Mouse (Mus musculus) liver, adult 2 months (tissue): ENCODE measurements around the gene Cdh12. TPM values are rescaled to one million over a fixed set of nuclear protein-coding genes. Genes with fewer than 3 reads are reported as not detected.

ENCODE experiments used
- DNase-seq: peaks from one replicate; pipeline ENCODE4 v3.0.0-alpha.2; 2011; ENCODE audit warnings: low read depth, low spot score; ENCODE audit errors: extremely low read depth
- H3K27ac ChIP-seq: fragments of 200-500 bp; replicated peaks from 2 replicates; pipeline ENCODE4 v1.5.1; 2012; ENCODE audit warnings: low read depth, mild to moderate bottlenecking, control low read depth, inconsistent platforms, low read length; ENCODE audit not compliant: insufficient read depth
- H3K27me3 ChIP-seq: fragments of 200-500 bp; 2 replicates; pipeline ENCODE4 v1.6.1; 2012; ENCODE audit warnings: mild to moderate bottlenecking, moderate library complexity, low read length, inconsistent platforms; ENCODE audit not compliant: control insufficient read depth, insufficient read depth
- H3K36me3 ChIP-seq: fragments of 200-500 bp; 2 replicates; pipeline ENCODE4 v1.6.1; 2012; ENCODE audit warnings: low read length, inconsistent platforms; ENCODE audit not compliant: control insufficient read depth, insufficient read depth
- H3K4me1 ChIP-seq: fragments of 200-500 bp; 2 replicates; pipeline ENCODE4 v1.6.1; 2011; ENCODE audit warnings: low read length; ENCODE audit not compliant: control insufficient read depth, insufficient read depth
- H3K4me3 ChIP-seq: fragments of 200-500 bp; 2 replicates; pipeline ENCODE4 v1.5.1; 2011; ENCODE audit warnings: low read depth, mild to moderate bottlenecking, control low read depth, low read length, moderate library complexity; ENCODE audit not compliant: insufficient read depth
- H3K79me2 ChIP-seq: fragments of 200-500 bp; 2 replicates; pipeline ENCODE4 v1.6.1; 2012; ENCODE audit warnings: inconsistent platforms, mild to moderate bottlenecking, low read length, moderate library complexity; ENCODE audit not compliant: control insufficient read depth, insufficient read depth
- H3K9ac ChIP-seq: fragments of 200-500 bp; 2 replicates; pipeline ENCODE4 v1.6.1; 2012; ENCODE audit warnings: low read depth, mild to moderate bottlenecking, control low read depth, inconsistent platforms, low read length
- CTCF ChIP-seq: fragments of 200-500 bp; IDR thresholded peaks from 2 replicates; pipeline ENCODE4 v1.5.1; 2011; ENCODE audit warnings: low read depth, low read length, control low read depth
- POLR2A ChIP-seq: fragments of 200-500 bp; IDR thresholded peaks from 2 replicates; pipeline ENCODE4 v1.6.1; 2011; ENCODE audit warnings: low read length, control low read depth; ENCODE audit not compliant: insufficient read depth; ENCODE audit errors: extremely low read depth
- WGBS: fragments of 180-500 bp; shearing (Covaris S2); methylation state at CpG from one replicate; pipeline ENCODE4 v1.1.7; 2018; 5-methylcytosine and 5-hydroxymethylcytosine counted together
- polyA plus RNA-seq: library from polyadenylated mRNA; depleted of rRNA; stranded (reverse); fragments of >200 nt; gene quantifications from 2 replicates; pipeline ENCODE4 v1.2.3, GENCODE M21; 2012; rRNA removed
- total RNA-seq: library from RNA; depleted of rRNA; stranded (reverse); fragments of >200 nt; gene quantifications from 2 replicates; pipeline ENCODE4 v1.2.3, GENCODE M21; 2014; rRNA removed

Gene Cdh12
- total and polyA plus RNA-seq, 2 experiments = not detected

GRCm38 (mm10) chr15:21530804-21531203 lies 1081.7 kb downstream of the Cdh12 start:
- 54% methylated on average over 4 of the region's 4 CpGs for WGBS
- H3K4me3 ChIP-seq = no peak overlapping the region
- H3K36me3 ChIP-seq = no peaks in the 10 kb centered on the region
- H3K79me2 ChIP-seq = no peaks in the 10 kb centered on the region
- H3K9ac ChIP-seq = no peak overlapping the region
- no peaks in the 10 kb centered on the region for H3K4me1 ChIP-seq
- no peak overlapping the region for H3K27ac ChIP-seq
- TF ChIP-seq POLR2A (no peak), CTCF (no peak)
- DNase-seq = no peak
- H3K27me3 ChIP-seq = no peaks in the 10 kb centered on the region

GRCm38 (mm10) chr15:21536909-21537308 lies 1087.8 kb downstream of the Cdh12 start:
- TF ChIP-seq POLR2A (no peak), CTCF (no peak)
- no peak overlapping the region for H3K4me3 ChIP-seq
- H3K79me2 ChIP-seq = no peaks in the 10 kb centered on the region
- H3K4me1 ChIP-seq = no peaks in the 10 kb centered on the region
- H3K27ac ChIP-seq = no peak overlapping the region
- WGBS = 50% methylated on average over 2 of the region's 2 CpGs
- no peak for DNase-seq
- H3K36me3 ChIP-seq = no peaks in the 10 kb centered on the region
- H3K27me3 ChIP-seq = no peaks in the 10 kb centered on the region
- no peak overlapping the region for H3K9ac ChIP-seq

GRCm38 (mm10) chr15:21544786-21545185 lies 1095.7 kb downstream of the Cdh12 start:
- Histone ChIP-seq H3K27me3 (no peaks in the 10 kb centered on the region), H3K36me3 (no peaks in the 10 kb centered on the region), H3K9ac (no peak overlapping the region), H3K79me2 (no peaks in the 10 kb centered on the region), H3K4me1 (no peaks in the 10 kb centered on the region), H3K27ac (no peak overlapping the region), H3K4me3 (no peak overlapping the region)
- WGBS = 91% methylated on average over 2 of the region's 2 CpGs
- TF ChIP-seq POLR2A (no peak), CTCF (no peak)
- no peak for DNase-seq

- no peaks in the 10 kb centered on the region for H3K79me2 ChIP-seq
- no peak overlapping the region for H3K4me3 ChIP-seq
- H3K36me3 ChIP-seq = no peaks in the 10 kb centered on the region
- no peak overlapping the region for H3K9ac ChIP-seq
- H3K27me3 ChIP-seq = no peaks in the 10 kb centered on the region
- H3K4me1 ChIP-seq = no peaks in the 10 kb centered on the region
- no peak for DNase-seq
- no peak for TF ChIP-seq POLR2A
- TF ChIP-seq CTCF = no peak
- WGBS = 82% methylated on average over 4 of the region's 4 CpGs
- H3K27ac ChIP-seq = no peak overlapping the region
Measured at GRCm38 (mm10) chr15:21555981-21556380, 1106.9 kb downstream of the Cdh12 start.

- H3K27me3 ChIP-seq = no peaks in the 10 kb centered on the region
- H3K4me1 ChIP-seq = no peaks in the 10 kb centered on the region
- H3K27ac ChIP-seq = no peak overlapping the region
- TF ChIP-seq POLR2A (no peak), CTCF (no peak)
- DNase-seq = no peak
- 73% methylated on average over 5 of the region's 5 CpGs for WGBS
- H3K79me2 ChIP-seq = no peaks in the 10 kb centered on the region
- H3K9ac ChIP-seq = no peak overlapping the region
- H3K4me3 ChIP-seq = no peak overlapping the region
- H3K36me3 ChIP-seq = no peaks in the 10 kb centered on the region
Measured at GRCm38 (mm10) chr15:21566314-21567051, 1117.4 kb downstream of the Cdh12 start.

GRCm38 (mm10) chr15:21604510-21604909 lies 1155.4 kb downstream of the Cdh12 start:
- Histone ChIP-seq H3K79me2 (no peaks in the 10 kb centered on the region), H3K27me3 (no peaks in the 10 kb centered on the region), H3K9ac (no peak overlapping the region), H3K27ac (no peak overlapping the region), H3K36me3 (no peaks in the 10 kb centered on the region), H3K4me3 (no peak overlapping the region), H3K4me1 (no peaks in the 10 kb centered on the region)
- TF ChIP-seq POLR2A (no peak), CTCF (no peak)
- no peak for DNase-seq
- 49% methylated on average over 4 of the region's 4 CpGs for WGBS

Other genes starting within 250 kb of the Cdh12 start
- gene Acot10, start 217.5 kb downstream of the Cdh12 start, total RNA-seq = not detected in 2 replicates
- gene Acot10, start 217.5 kb downstream of the Cdh12 start, polyA plus RNA-seq = not detected in 2 replicates